Mouse (Mus musculus) kidney, postnatal 36 days (tissue): Measurements from ENCODE around the gene Rybp.

Experiments
- DNase-seq, 2 experiments: peaks; one replicate each; pipeline ENCODE4 v3.0.0; 2021 to 2022; ENCODE audit warnings: mixed read lengths in 2 of 2

Gene Rybp

DNA sequence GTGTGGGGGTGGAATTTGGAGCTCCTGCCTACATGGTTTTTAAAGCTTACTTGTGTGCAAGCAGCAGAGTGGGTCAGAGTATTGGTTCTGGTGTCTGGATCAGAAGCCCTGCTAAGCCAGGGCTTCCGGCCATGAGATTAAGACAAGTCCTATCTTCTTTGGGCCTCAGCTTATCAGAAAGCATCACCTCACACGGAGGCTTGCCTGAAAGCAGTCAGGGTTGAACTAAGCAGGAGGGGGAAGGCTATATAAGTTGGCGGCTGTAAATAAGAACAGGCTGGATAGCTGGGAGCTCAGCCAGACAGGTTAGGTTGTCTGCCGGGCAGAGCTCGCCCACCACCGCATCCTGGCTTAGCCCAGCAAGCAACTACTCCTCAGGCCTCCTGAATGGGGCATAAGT, 99.5 kb downstream of the Rybp start:
- DNase-seq, result no peak

DNA sequence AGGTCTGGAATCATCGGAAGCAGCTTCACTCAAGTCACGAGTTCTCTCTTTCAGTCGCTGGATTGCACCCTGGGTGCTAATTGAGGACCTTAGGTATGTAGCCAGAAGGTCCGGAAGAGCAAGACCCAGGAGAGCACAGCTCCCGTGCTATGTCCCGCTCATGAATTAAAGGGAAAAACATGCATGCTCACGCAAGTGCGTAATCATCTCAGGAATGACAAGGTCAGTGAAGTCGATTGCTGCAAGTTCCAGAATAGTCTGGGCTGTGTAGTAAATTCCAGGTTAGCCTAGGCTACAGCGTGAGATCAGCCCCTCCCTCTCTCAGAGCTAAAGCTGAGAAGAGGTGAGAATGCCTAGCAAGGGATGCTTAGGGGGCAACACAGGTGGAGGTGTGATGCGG, 100.5 kb downstream of the Rybp start:
- DNase-seq, result peak in 1 of 2 experiments; percentile 28

DNA sequence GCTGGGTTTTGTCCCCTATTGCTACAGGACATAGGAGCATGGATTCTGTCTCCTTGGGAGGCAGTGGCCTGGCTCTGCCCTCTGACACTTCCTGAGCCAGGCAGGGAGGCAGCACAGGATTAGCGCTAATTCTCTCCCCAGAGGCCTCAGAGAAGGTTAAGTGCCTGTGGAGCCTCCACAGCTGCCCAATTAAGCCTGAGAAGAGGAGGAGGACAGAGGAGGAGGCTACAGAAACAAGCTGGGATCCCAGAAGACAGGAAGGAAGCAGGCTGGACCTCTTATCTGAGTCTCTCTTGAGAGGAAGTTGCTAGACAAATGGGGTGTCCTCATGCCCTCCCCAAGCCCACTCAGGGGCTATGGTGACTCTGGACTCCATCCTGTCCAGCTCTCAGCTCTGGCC, 101.8 kb downstream of the Rybp start:
- DNase-seq, result no peak

DNA sequence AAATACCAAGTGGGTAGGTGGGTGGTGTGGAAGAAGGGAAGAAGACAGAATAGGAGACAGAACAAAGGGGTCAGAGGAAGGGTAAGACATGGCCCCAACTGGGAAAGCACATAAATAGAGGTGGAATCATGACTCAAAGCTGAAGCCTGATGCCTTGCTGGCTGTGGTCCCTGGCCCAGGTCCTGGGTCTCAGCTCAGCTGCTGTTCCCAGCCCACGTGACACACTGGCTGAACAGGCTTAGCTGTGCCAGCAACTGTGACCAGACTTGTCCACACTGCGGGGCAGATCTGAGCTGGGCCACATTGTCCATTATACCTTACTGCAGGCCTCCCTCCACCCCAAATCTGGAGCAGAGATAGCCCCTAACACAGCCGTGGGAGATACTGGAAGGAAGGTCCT, 103.9 kb downstream of the Rybp start:
- DNase-seq, result no peak

GRCm38 (mm10) chr6:100180883-100181262, 106.4 kb downstream of the Rybp start:
- DNase-seq, result no peak

- no peak for DNase-seq
Observed at GRCm38 (mm10) chr6:100180213-100180882, 106.9 kb downstream of the Rybp start.

- no peak for DNase-seq
Observed at GRCm38 (mm10) chr6:100178830-100179229, 108.5 kb downstream of the Rybp start.
